Mouse (Mus musculus): ENCODE results near the gene Cacna1s.

Gene Cacna1s

DNA sequence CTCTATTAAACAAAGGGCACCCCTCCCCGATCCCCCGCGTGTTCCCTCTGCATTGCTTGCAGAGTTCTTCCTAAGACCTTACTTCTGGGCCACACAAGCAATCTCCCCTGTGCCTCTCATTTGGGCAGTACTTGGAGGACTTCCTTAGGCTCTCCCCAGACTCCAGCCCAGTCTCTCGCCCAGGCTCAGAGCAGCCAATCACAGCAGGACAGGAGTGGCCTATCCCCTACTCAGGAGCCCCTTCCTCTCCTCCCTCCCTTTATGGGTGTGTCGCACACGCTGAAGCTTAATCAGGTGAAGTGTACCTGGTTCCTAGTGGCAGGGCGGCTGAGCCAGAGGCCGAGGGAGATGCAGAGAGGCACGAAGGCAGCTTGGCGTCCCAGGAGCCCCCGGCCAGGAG, 12.1 kb upstream of the Cacna1s start:
- no peak for TF ChIP-seq GATA4 (IDR thresholded peaks at IDR 0.05; ENCODE audit: insufficient replicate concordance, low read length)

GRCm38 (mm10) chr1:136040874-136041273, 11.7 kb upstream of the Cacna1s start:
- TF ChIP-seq GATA4 (IDR thresholded peaks at IDR 0.05; ENCODE audit: insufficient replicate concordance, low read length), result no peak

DNA sequence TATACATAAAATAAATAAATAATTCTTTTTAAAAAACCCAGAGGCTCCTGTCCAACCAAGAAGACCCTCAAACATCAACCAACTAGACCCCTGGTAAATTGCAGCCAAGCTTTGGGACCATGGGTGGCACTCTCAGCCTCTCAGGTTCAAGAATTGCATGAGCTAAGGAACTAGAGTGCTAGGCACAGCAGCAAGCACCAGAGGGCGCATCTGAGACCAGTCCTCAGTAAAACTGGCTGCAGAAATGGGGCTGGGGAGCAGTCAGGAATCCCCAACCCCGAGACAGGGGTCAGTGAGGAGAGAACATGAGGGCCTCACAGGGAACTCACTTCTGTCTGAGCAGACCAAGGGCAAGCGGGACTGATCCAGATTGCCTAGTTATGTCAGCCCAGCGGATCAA, 6.8 kb upstream of the Cacna1s start:
- TF ChIP-seq GATA4 (IDR thresholded peaks at IDR 0.05; ENCODE audit: insufficient replicate concordance, low read length), result no peak

DNA sequence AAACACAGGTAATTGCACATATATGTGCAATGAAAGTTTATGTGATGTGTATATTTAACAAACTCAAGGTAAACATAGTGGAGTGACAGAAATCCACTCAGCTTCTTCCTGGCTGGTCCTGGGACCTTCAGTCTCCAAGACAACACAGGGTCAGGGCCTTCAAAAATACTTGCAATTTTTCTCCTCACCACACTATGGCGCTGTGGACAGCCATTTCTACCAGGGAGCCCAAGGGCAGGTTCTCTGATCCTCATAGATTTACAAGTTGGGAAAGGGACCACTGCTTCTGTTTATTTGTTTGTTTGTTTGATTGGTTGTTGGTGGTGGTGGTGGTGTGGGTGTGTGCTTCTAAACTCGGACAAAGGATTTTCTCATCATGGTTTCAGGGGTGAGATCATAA, 5.1 kb upstream of the Cacna1s start:
- no peak for TF ChIP-seq GATA4 (IDR thresholded peaks at IDR 0.05; ENCODE audit: insufficient replicate concordance, low read length)

DNA sequence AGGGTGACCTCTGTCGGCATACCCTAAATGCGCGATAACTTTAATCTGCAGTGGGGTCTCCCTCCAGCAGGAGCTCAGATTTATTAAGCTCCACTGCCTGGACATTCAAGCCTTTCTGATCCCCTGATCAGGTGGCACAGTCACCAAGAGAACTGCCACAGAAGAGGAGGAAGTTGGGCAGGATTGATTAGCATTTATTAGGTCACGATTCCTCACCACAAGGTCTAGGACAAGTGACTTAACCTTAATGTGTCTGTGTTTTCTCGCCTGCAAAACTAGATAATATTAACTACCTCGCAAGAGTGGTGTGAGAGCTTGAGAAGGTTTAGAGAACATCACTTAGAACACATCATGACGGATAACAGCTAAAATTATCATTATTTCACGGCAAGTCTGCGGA, 4.7 kb upstream of the Cacna1s start:
- no peak for TF ChIP-seq GATA4 (IDR thresholded peaks at IDR 0.05; ENCODE audit: insufficient replicate concordance, low read length)

GRCm38 (mm10) chr1:136050312-136051012, 2.1 kb upstream of the Cacna1s start, which contains the start of gene Ascl5:
Gene Ascl5, plus strand, starts transcription at chr1:136050804.
- no peak for TF ChIP-seq GATA4 (IDR thresholded peaks at IDR 0.05; ENCODE audit: insufficient replicate concordance, low read length)

DNA sequence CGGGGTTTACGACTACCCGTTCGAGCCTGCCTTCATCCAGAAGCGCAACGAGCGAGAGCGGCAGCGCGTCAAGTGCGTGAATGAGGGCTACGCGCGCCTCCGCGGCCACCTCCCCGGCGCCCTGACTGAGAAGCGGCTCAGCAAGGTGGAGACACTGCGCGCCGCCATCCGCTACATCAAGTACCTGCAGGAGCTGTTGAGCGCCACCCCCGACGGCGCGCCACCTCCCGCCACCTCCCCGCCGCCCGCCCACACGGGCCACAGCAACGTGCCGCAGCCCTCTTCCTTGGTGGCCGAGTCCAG, 1.6 kb upstream of the Cacna1s start:
- TF ChIP-seq GATA4 (IDR thresholded peaks at IDR 0.05; ENCODE audit: insufficient replicate concordance, low read length), result no peak

DNA sequence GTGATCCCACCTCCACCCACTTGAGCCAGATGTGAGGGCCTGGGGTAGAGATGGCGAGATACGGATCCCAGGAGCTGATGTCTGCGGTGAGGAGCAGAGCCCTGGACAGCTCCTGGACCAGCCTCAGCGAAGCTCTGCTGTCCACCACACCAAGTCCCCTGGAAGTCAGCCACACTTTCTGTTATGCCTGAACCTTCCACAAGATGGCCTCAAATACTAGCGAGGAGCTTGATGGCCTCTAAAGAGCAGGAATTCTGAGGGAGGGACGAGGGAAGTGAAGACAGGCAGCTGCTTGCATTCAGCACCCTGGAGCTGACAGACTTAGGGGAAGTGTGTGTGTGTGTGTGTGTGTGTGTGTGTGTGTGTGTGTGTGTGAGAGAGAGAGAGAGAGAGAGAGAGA, 1.1 kb upstream of the Cacna1s start:
- no peak for TF ChIP-seq GATA4 (IDR thresholded peaks at IDR 0.05; ENCODE audit: insufficient replicate concordance, low read length)

DNA sequence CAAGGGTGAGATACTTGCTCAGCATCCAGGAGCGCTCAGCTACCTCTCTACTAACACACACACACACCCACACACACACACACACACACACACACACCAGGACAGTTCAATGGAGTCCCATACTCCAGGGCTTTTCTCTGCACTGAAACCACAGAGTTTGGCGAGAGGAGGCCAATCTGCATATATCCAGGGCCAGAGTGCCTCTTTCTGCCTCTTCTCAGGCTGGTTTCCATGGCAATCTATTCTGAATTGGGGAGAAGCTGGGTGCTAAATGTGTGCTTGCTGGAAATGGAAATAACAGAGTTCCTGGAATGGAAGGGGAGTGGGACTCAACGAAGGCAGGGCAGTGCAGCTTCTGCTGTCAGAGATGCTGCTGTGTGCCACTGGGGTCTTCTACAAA, 3.2 kb downstream of the Cacna1s start:
- TF ChIP-seq GATA4 (IDR thresholded peaks at IDR 0.05; ENCODE audit: insufficient replicate concordance, low read length), result no peak

DNA sequence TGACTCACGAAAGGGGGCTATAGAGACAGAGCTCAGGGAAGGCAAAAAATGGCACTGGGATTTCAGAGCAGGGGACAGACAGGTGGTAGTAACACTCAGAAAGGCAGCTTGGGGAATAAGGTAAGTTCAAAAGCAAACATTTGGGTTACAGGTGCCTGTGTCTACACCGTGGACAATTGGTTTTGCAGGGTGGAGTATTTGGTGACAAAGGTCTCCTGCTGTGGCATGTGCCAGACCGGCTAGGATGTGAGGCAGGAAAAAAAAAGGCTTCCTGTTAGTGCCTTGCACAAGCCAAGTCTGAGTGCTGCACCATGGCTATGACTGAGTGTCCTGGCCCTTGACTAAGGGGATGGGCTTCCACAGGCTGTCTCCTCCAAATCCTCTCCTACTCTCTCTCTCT, 6.0 kb downstream of the Cacna1s start:
- no peak for TF ChIP-seq GATA4 (IDR thresholded peaks at IDR 0.05; ENCODE audit: insufficient replicate concordance, low read length)

DNA sequence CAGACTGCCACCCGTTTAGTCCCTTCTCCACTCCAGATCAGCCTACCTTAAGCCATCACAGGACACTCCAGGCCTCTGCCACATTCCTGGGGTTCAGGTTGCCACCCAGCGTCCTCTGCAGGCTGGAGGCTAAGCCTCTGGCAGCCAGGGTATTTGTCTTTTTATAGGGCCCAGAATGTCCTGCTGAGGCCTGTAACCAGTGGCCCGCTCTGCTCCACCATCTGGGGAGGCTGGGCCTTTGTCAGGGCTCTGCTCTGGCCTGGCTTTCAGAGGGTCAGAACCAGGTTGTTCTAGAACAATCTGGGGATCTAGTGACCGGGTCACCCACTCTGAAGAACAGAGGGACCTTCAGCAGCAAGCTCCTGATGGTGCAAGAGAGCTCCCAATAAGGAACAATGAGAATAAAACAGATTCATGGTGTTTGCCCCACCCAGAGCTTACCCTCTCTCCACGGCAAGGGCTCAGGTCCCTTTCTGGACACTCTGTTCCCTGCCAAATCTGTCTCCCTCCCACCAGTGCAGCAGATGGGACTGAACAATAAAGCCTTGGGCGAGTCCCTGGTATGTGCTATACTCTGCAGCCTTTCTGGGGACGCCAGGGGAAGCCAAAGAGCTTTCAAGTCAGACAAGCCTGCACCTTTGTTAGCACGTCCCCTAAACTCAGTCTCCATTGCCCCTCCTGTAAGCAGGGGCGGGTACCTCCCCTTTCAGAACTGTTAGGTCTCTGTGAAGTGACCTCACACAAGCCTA, 8.7 kb downstream of the Cacna1s start:
- no peak for TF ChIP-seq GATA4 (IDR thresholded peaks at IDR 0.05; ENCODE audit: insufficient replicate concordance, low read length)

GRCm38 (mm10) chr1:136061790-136062141, 9.2 kb downstream of the Cacna1s start:
- no peak for TF ChIP-seq GATA4 (IDR thresholded peaks at IDR 0.05; ENCODE audit: insufficient replicate concordance, low read length)

DNA sequence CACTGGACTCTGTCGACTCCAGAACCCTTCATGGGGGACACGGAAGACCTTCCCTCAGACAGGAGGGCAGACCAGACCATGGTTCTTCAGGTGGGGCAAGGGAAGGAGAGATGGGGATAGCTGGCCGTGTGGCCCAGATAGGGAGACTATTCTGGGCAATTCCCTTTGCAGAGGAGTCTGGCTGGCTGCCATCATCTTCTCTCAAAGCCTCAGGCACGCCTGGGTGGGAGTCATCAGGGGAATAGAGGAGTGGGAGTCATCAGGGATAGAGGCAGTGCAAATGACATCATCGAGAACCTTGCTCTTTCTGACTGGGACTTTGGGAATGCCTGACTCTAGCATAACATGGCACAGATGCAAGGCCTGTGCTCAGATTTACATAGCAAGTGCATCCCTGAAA, 11.4 kb downstream of the Cacna1s start:
- TF ChIP-seq GATA4 (IDR thresholded peaks at IDR 0.05; ENCODE audit: insufficient replicate concordance, low read length), result no peak

- TF ChIP-seq GATA4 (IDR thresholded peaks at IDR 0.05; ENCODE audit: insufficient replicate concordance, low read length), result no peak
These were observed 14.1 kb downstream of the Cacna1s start for GRCm38 (mm10) chr1:136066621-136067020.

GRCm38 (mm10) chr1:136067579-136067978, 15.0 kb downstream of the Cacna1s start:
- no peak for TF ChIP-seq GATA4 (IDR thresholded peaks at IDR 0.05; ENCODE audit: insufficient replicate concordance, low read length)

GRCm38 (mm10) chr1:136076086-136076485, 23.5 kb downstream of the Cacna1s start:
- TF ChIP-seq GATA4 (IDR thresholded peaks at IDR 0.05; ENCODE audit: insufficient replicate concordance, low read length), result no peak

DNA sequence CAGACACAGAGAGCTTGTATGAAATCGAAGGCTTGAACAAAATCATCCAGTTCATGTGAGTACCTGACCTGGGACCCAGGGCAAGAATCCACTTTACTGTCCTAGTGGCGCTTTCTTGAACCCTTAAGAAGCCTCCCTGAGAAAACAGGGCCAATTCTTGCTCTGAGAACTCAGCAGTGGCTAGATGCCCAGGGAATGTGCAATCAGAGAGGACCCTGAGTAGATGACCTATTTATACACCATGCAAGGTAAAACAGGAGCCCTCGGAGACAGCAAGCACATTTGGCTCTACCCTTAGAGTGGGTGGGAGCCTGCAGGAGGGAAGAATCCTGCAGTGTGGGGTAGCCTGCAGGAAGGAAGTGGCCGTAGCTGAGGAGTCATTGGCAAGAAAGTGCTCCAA, 25.1 kb downstream of the Cacna1s start:
- TF ChIP-seq GATA4 (IDR thresholded peaks at IDR 0.05; ENCODE audit: insufficient replicate concordance, low read length), result no peak
